Mouse (Mus musculus) stomach, embryonic 14.5 days (tissue): ENCODE data around the gene Gm17268. TPM values are rescaled to one million over a fixed set of nuclear protein-coding genes. Genes with fewer than 3 reads are reported as not detected.

Experiments used
- ATAC-seq: fragments of 200-750 bp; cut with Nextera tagmentation; 2 replicates; pipeline ENCODE4 v1.8.0; 2017; ENCODE audit warnings: low read depth, moderate TSS enrichment; ENCODE audit not compliant: insufficient number of reproducible peaks, insufficient read depth, low FRiP score
- H3K27ac ChIP-seq: fragments of 300-500 bp; sonication (generic); 2 replicates; pipeline ENCODE4 v1.5.1; 2014; ENCODE audit warnings: mild to moderate bottlenecking, low read length, moderate library complexity, mixed read lengths
- H3K27me3 ChIP-seq: fragments of 300-500 bp; sonication (generic); 2 replicates; pipeline ENCODE4 v1.6.1; 2014; ENCODE audit warnings: low read length, control low read depth, mixed read lengths; ENCODE audit not compliant: control insufficient read depth, insufficient read depth
- H3K36me3 ChIP-seq: fragments of 300-500 bp; sonication (generic); 2 replicates; pipeline ENCODE4 v1.6.1; 2014; ENCODE audit warnings: mild to moderate bottlenecking, control low read depth, low read length, moderate library complexity, mixed read lengths; ENCODE audit not compliant: control insufficient read depth, insufficient read depth
- H3K4me1 ChIP-seq: fragments of 300-500 bp; sonication (generic); 2 replicates; pipeline ENCODE4 v1.6.1; 2014; ENCODE audit warnings: low read length, control low read depth, mixed read lengths; ENCODE audit not compliant: control insufficient read depth, insufficient read depth
- H3K4me2 ChIP-seq: fragments of 300-500 bp; sonication (generic); replicated peaks from 2 replicates; pipeline ENCODE4 v1.6.1; 2014; ENCODE audit warnings: low read depth, low read length, control low read depth
- H3K4me3 ChIP-seq: fragments of 300-500 bp; sonication (generic); 2 replicates; pipeline ENCODE4 v1.5.1; 2014; ENCODE audit warnings: low read depth, low read length, control low read depth
- H3K9ac ChIP-seq: fragments of 300-500 bp; sonication (generic); replicated peaks from 2 replicates; pipeline ENCODE4 v1.6.1; 2014; ENCODE audit warnings: low read depth, mild to moderate bottlenecking, control low read depth, low read length, moderate library complexity, mixed read lengths
- H3K9me3 ChIP-seq: fragments of 300-500 bp; sonication (generic); 2 replicates; pipeline ENCODE4 v1.6.1; 2016; ENCODE audit warnings: low read depth, low read length, control low read depth; ENCODE audit not compliant: control insufficient read depth
- WGBS: fragments of 180-500 bp; shearing (Covaris S2); extraction: QIAGEN DNeasy Blood & Tissue Kit; methylation state at CpG from one replicate; pipeline ENCODE4 v1.1.7; 2014; 5-methylcytosine and 5-hydroxymethylcytosine counted together
- polyA plus RNA-seq: library from polyadenylated mRNA; unstranded; fragments of >200 nt; fragmentation: Nextera tagmentation; extraction: Ambion mirVana; gene quantifications from 2 replicates; pipeline ENCODE4 v1.2.1, GENCODE M21; 2014

The Gm17268 gene
- polyA plus RNA-seq, 1 experiment from 2014 or later: not detected

- Histone ChIP-seq H3K27ac (no peak overlapping the region), H3K9me3 (no peaks in the 10 kb centered on the region), H3K4me1 (no peaks in the 10 kb centered on the region), H3K36me3 (no peaks in the 10 kb centered on the region), H3K4me2 (no peak overlapping the region), H3K9ac (no peak overlapping the region), H3K4me3 (no peak overlapping the region), H3K27me3 (no peaks in the 10 kb centered on the region)
- WGBS: 92% methylated on average over 6 of the region's 6 CpGs
- no peak for ATAC-seq
Measured at GRCm38 (mm10) chr11:82022504-82023056, 15.8 kb downstream of the Gm17268 start.

- 39% methylated on average over 3 of the region's 3 CpGs for WGBS
- no peak overlapping the region for H3K4me2 ChIP-seq
- no peak for ATAC-seq
- no peaks in the 10 kb centered on the region for H3K4me1 ChIP-seq
- no peaks in the 10 kb centered on the region for H3K9me3 ChIP-seq
- H3K27me3 ChIP-seq: no peaks in the 10 kb centered on the region
- no peaks in the 10 kb centered on the region for H3K36me3 ChIP-seq
- H3K4me3 ChIP-seq: no peak overlapping the region
- no peak overlapping the region for H3K27ac ChIP-seq
- H3K9ac ChIP-seq: no peak overlapping the region
Measured at GRCm38 (mm10) chr11:82021406-82021805, 17.0 kb downstream of the Gm17268 start.

DNA sequence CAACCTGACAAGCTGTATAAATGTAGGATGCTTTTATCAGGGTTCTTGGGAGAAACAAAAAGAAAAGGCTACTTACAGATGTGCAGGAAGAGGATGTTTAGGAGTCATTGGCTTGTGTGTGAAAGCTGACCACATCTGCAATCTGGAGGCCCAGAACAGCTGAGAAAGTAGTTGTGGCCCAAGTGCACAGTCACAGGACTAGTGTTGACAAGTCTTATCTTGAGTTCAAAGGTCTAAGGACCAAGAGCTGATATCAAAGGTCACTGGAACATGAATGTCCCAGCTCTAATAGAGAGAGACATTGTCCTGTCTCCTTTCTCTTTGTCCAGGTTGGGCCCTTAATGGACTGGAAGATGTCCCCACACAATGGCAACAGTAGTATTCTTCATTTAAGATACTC is 18.6 kb downstream of the Gm17268 start:
- Histone ChIP-seq H3K27ac (no peak overlapping the region), H3K27me3 (no peaks in the 10 kb centered on the region), H3K4me2 (no peak overlapping the region), H3K4me3 (no peak overlapping the region), H3K9me3 (no peaks in the 10 kb centered on the region), H3K4me1 (no peaks in the 10 kb centered on the region), H3K36me3 (no peaks in the 10 kb centered on the region), H3K9ac (no peak overlapping the region)
- no peak for ATAC-seq

- H3K9ac ChIP-seq: no peak overlapping the region
- WGBS: 46% methylated on average over 2 of the region's 2 CpGs
- no peaks in the 10 kb centered on the region for H3K27me3 ChIP-seq
- no peak overlapping the region for H3K4me3 ChIP-seq
- no peaks in the 10 kb centered on the region for H3K36me3 ChIP-seq
- no peak overlapping the region for H3K4me2 ChIP-seq
- no peaks in the 10 kb centered on the region for H3K9me3 ChIP-seq
- ATAC-seq: no peak
- no peaks in the 10 kb centered on the region for H3K4me1 ChIP-seq
- no peak overlapping the region for H3K27ac ChIP-seq
Measured at GRCm38 (mm10) chr11:82019389-82019788, 19.0 kb downstream of the Gm17268 start.

GRCm38 (mm10) chr11:82016181-82016780 is 22.1 kb downstream of the Gm17268 start:
- 72% methylated on average over 3 of the region's 3 CpGs for WGBS

GRCm38 (mm10) chr11:82015066-82015465 is 23.3 kb downstream of the Gm17268 start:
- Histone ChIP-seq H3K4me1 (no peaks in the 10 kb centered on the region), H3K27ac (no peak overlapping the region), H3K4me3 (no peak overlapping the region), H3K9ac (no peak overlapping the region), H3K9me3 (no peaks in the 10 kb centered on the region), H3K36me3 (no peaks in the 10 kb centered on the region), H3K4me2 (no peak overlapping the region), H3K27me3 (no peaks in the 10 kb centered on the region)
- ATAC-seq: no peak
- WGBS: 46% methylated on average over 2 of the region's 2 CpGs

More at GRCm38 (mm10) chr11:82016181-82016780, 22.1 kb downstream of the Gm17268 start:
- no peak for ATAC-seq
- H3K9me3 ChIP-seq: no peaks in the 10 kb centered on the region
- H3K4me3 ChIP-seq: no peak overlapping the region
- H3K27ac ChIP-seq: no peak overlapping the region
- no peak overlapping the region for H3K9ac ChIP-seq
- no peaks in the 10 kb centered on the region for H3K4me1 ChIP-seq
- no peak overlapping the region for H3K4me2 ChIP-seq
- no peaks in the 10 kb centered on the region for H3K36me3 ChIP-seq
- no peaks in the 10 kb centered on the region for H3K27me3 ChIP-seq

- Histone ChIP-seq H3K4me1 (no peaks in the 10 kb centered on the region), H3K9ac (no peak overlapping the region), H3K4me3 (no peak overlapping the region), H3K27ac (no peak overlapping the region), H3K36me3 (no peaks in the 10 kb centered on the region), H3K27me3 (no peaks in the 10 kb centered on the region), H3K4me2 (no peak overlapping the region), H3K9me3 (no peaks in the 10 kb centered on the region)
- no peak for ATAC-seq
- WGBS: 10% methylated on average over 1 of the region's 1 CpGs
Measured at GRCm38 (mm10) chr11:82013756-82014155, 24.6 kb downstream of the Gm17268 start.

DNA sequence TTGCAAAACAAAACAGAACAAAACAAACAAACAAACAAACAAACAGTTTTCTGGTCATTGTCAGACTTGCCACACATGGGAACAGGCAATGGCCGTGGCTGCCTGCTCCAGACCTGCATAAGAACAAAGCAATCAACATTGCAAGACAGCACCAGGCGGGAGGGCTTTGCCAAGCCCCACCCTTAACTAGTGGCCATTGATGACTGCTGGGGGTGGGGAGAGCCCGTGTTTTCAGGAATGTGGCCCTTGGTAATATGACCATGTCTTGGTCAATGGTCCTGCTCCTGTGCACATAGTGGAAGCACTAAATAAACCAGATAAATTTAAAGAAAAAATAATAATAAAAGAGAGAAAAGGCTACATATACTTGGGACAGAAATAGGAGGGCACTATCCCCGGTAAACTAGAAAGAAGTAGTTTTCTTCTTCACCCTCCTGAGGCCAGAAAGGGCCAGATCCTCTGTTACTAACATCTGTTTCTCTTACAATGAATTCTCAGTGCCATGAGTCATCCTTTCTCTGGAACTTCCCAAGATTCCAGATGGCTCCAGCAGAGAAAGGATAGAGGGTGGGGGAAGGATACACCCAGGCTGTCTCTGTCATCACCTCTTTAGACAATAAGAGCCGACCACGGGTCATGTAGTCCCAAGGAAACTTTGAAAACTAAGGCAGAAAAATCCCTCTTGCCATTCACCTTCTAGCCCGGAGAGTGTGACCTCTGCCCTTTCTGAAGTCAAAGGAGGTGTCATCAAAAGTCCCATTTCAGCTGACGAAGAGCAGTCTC is 26.8 kb downstream of the Gm17268 start:
- no peak overlapping the region for H3K27ac ChIP-seq
- no peak overlapping the region for H3K4me3 ChIP-seq
- H3K4me1 ChIP-seq: no peaks in the 10 kb centered on the region
- no peak overlapping the region for H3K4me2 ChIP-seq
- H3K27me3 ChIP-seq: no peaks in the 10 kb centered on the region
- 57% methylated on average over 8 of the region's 8 CpGs for WGBS
- no peaks in the 10 kb centered on the region for H3K9me3 ChIP-seq
- ATAC-seq: no peak
- H3K9ac ChIP-seq: no peak overlapping the region
- H3K36me3 ChIP-seq: no peaks in the 10 kb centered on the region
